Mouse (Mus musculus) heart, embryonic 16.5 days (tissue): ENCODE data around the gene Gm20671. TPM values are rescaled to one million over a fixed set of nuclear protein-coding genes. Genes with fewer than 3 reads are reported as not detected.
"Not testable (repeated sequence)": the region's sequence is repeated elsewhere in the genome, so short reads cannot be mapped to it uniquely, and the experiment has no call there.

Experiments used
- ATAC-seq: fragments of 200-750 bp; cut with Nextera tagmentation; replicated peaks from 2 replicates; pipeline ENCODE4 v1.8.0; 2017; ENCODE audit warnings: moderate number of reproducible peaks; ENCODE audit not compliant: insufficient read depth, low FRiP score; ENCODE audit errors: extremely low read depth
- H3K27ac ChIP-seq: fragments of 300-500 bp; sonication (generic); 2 replicates; pipeline ENCODE4 v1.5.1; 2014; ENCODE audit warnings: mild to moderate bottlenecking, low read length, control low read depth, moderate library complexity
- H3K27me3 ChIP-seq: fragments of 300-500 bp; sonication (generic); 2 replicates; pipeline ENCODE4 v1.6.1; 2014; ENCODE audit warnings: low read length, mixed read lengths; ENCODE audit not compliant: control insufficient read depth, insufficient read depth
- H3K36me3 ChIP-seq: fragments of 300-500 bp; sonication (generic); 2 replicates; pipeline ENCODE4 v1.6.1; 2014; ENCODE audit not compliant: control insufficient read depth, insufficient read depth
- H3K4me1 ChIP-seq: fragments of 300-500 bp; sonication (generic); 2 replicates; pipeline ENCODE4 v1.6.1; 2014; ENCODE audit warnings: low read length, mixed read lengths; ENCODE audit not compliant: control insufficient read depth, insufficient read depth
- H3K4me2 ChIP-seq: fragments of 300-500 bp; sonication (generic); 2 replicates; pipeline ENCODE4 v1.6.1; 2014; ENCODE audit warnings: low read depth, mild to moderate bottlenecking, control low read depth, low read length
- H3K4me3 ChIP-seq: fragments of 300-500 bp; sonication (generic); 2 replicates; pipeline ENCODE4 v1.5.1; 2014; ENCODE audit warnings: mild to moderate bottlenecking, control low read depth, low read length
- H3K9ac ChIP-seq: fragments of 300-500 bp; sonication (generic); 2 replicates; pipeline ENCODE4 v1.6.1; 2014; ENCODE audit warnings: low read length, control low read depth
- H3K9me3 ChIP-seq: fragments of 300-500 bp; sonication (generic); replicated peaks from 2 replicates; pipeline ENCODE4 v1.6.1; 2016; ENCODE audit warnings: low read length; ENCODE audit not compliant: control insufficient read depth
- WGBS: fragments of 180-500 bp; shearing (Covaris S2); extraction: QIAGEN DNeasy Blood & Tissue Kit; methylation state at CpG from one replicate; pipeline ENCODE4 v1.1.7; 2014; 5-methylcytosine and 5-hydroxymethylcytosine counted together
- polyA plus RNA-seq: library from polyadenylated mRNA; unstranded; fragments of >200 nt; fragmentation: Nextera tagmentation; extraction: Ambion mirVana; gene quantifications from 2 replicates; pipeline ENCODE4 v1.2.1, GENCODE M21; 2015

Gene Gm20671
- not detected in 2 replicates for polyA plus RNA-seq

DNA sequence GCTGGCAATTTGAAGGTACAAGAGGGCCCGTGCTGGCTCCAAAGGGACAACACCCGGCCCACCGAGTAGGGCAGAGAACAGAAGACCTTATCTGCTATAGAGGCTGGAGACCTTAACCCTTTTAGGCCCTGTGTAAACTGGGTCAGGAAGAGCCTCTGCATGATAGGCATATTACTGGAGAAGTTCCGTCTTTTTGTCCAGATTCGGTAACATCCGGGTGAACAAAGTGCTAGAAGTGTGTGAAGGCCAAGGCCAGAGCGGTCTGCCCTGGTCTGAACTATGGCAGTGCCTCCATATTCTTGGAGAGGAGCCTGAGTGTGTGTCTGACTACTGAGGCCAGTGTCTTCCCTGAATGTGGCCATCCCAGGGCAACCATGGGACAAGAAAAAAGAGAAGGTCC is at the start of gene Gm20671:
Gene Gm20671 (minus strand): TSS at position 101 of the 400 bp plus-strand sequence.
- Histone ChIP-seq H3K27ac (no peak within 1 kb of the TSS), H3K4me3 (no peak within 1 kb of the TSS), H3K27me3 (no peaks in the 10 kb centered on the region), H3K36me3 (peaks cover 35% of the 10 kb centered on the region), H3K4me2 (no peak within 1 kb of the TSS), H3K9me3 (no peaks in the 10 kb centered on the region), H3K9ac (no peak within 1 kb of the TSS), H3K4me1 (no peaks in the 10 kb centered on the region)
- 73% methylated on average over 7 of the region's 7 CpGs for WGBS
- ATAC-seq = no peak

GRCm38 (mm10) chr5:32872346-32872745 is 45.4 kb upstream of the Gm20671 start:
- H3K9ac ChIP-seq = no peak overlapping the region
- H3K27me3 ChIP-seq = no peaks in the 10 kb centered on the region
- no peak overlapping the region for H3K4me3 ChIP-seq
- 94% methylated on average over 5 of the region's 5 CpGs for WGBS
- ATAC-seq = no peak
- H3K4me1 ChIP-seq = no peaks in the 10 kb centered on the region
- no peak overlapping the region for H3K4me2 ChIP-seq
- no peaks in the 10 kb centered on the region for H3K9me3 ChIP-seq
- peaks cover 25% of the 10 kb centered on the region for H3K36me3 ChIP-seq
- no peak overlapping the region for H3K27ac ChIP-seq

GRCm38 (mm10) chr5:32869389-32870024 is 42.6 kb upstream of the Gm20671 start:
- 96% methylated on average over 5 of the region's 5 CpGs for WGBS
- no peak for ATAC-seq
- H3K36me3 ChIP-seq = peaks cover 17% of the 10 kb centered on the region

DNA sequence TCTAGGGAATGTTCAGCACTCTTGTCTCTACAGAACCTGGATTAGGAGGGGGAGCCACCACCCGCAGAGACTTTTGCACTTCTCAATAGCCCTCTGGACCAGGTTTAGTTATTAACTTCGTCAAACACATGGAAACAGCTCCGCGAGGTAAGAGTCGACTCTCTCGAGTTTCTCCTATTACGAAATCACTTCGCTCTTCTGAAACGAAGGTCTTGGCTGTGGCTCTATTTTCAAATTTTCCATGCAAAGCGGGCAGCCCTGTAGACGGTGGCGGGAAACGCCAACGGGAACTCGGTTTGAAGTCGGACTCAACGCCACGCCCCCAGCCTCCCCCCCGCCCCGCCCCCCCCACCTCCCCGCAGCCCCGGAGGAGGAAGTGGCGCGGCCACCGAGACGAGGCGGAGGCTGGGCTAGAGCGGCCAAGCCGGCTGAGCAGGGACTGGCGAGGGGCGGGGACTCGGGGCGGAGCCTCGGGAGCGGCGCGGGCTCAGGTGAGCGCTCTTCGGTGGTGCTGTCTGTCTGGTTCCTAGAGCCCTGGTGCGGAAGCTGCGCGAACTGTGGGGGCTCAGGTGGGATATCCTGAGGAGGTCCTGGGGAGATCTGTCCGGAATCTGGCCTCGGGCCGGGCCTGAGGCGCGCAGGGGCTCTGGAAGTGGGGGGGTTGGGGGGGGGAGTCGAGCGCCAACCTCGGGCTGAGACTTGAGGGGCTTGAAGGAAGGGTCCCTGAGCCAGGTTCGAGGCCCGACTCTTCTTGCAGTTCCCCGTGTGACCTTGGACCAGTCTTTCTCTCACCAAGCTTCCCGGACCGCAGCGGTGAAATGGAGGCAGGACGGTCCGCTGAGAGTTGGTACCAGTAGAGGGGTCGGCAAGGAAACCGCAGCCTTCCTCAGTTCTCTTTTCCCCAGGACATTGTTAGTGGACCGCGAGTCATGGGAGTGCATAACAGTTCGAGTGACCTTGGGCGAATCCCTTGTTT is 36.6 kb upstream of the Gm20671 start, which contains the start of gene Depdc5:
Gene Depdc5 (plus strand): TSS at position 449 of the 976 bp plus-strand sequence.
- Histone ChIP-seq H3K9ac (peak within 1 kb of the TSS; percentile 84), H3K9me3 (no peaks in the 10 kb centered on the region), H3K4me3 (peak within 1 kb of the TSS; percentile 76), H3K4me2 (peak within 1 kb of the TSS; percentile 76), H3K27me3 (no peaks in the 10 kb centered on the region), H3K36me3 (peaks cover 8% of the 10 kb centered on the region; the same call in 1 of the 2 replicates), H3K27ac (peak within 1 kb of the TSS; percentile 86), H3K4me1 (peaks cover 8% of the 10 kb centered on the region)
- ATAC-seq = peak; percentile 98
- under 1% methylated on average over 59 of the region's 64 CpGs for WGBS

More at GRCm38 (mm10) chr5:32869389-32870024, 42.6 kb upstream of the Gm20671 start:
- Histone ChIP-seq H3K27ac (no peak overlapping the region), H3K27me3 (no peaks in the 10 kb centered on the region), H3K9me3 (no peaks in the 10 kb centered on the region), H3K4me2 (no peak overlapping the region), H3K4me1 (peaks cover 3% of the 10 kb centered on the region), H3K4me3 (no peak overlapping the region), H3K9ac (no peak overlapping the region)

DNA sequence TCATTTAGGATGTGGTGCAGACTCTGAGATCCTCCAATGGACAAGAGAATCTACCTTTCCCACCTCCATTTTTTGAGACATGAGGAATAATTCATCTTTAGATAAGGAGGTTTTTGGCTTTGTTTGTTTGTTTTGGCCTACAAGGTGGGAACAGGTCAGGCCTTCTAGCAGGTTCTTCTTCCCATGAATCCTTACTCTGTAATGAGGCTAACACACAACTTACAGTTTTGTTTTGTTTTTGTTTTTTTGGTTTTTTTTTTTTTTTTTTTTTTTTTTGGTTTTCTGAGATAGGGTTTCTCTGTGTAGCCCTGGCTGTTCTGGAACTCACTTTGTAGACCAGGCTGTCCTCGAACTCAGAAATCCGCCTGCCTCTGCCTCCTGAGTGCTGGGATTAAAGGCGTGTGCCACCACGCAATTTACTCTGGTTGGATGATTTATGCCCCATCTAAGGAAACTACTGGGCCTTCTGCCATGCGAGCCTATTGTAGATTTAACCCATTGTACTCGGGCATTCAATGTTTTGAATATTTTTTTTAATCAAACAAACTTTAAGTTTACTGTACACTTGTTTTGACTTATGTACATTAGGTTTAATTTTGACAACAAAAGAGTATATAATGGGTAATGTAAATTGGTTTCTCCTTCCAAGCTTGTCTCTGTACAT is 35.7 kb upstream of the Gm20671 start:
- ATAC-seq = no peak
- H3K4me1 ChIP-seq = peaks cover 8% of the 10 kb centered on the region
- H3K36me3 ChIP-seq = peaks cover under 1% of the 10 kb centered on the region; the same call in 1 of the 2 replicates
- no peak overlapping the region; the same call in 1 of the 2 replicates for H3K4me3 ChIP-seq
- H3K4me2 ChIP-seq = peak overlapping the region; percentile 75
- no peaks in the 10 kb centered on the region for H3K9me3 ChIP-seq
- no peak overlapping the region for H3K27ac ChIP-seq
- 71% methylated on average over 6 of the region's 6 CpGs for WGBS
- H3K9ac ChIP-seq = no peak overlapping the region; the same call in 1 of the 2 replicates
- H3K27me3 ChIP-seq = no peaks in the 10 kb centered on the region

DNA sequence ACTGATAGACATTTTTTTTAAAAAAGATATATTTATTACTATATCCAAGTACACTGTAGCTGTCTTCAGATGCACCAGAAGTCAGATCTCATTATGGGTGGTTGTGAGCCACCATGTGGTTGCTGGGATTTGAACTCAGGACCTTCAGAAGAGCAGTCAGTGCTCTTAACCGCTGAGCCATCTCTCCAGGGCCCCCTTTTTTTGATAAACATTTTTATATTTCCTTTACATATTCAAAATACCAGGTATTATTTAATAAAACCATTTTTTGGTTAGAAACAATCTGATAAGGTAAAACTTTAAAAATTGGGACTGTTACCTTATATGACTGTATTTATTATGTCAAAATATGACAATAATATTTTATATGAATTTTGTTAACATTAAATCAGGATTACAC is 34.2 kb upstream of the Gm20671 start:
- H3K9me3 ChIP-seq = no peaks in the 10 kb centered on the region
- H3K4me3 ChIP-seq = no peak overlapping the region
- no peak for ATAC-seq

GRCm38 (mm10) chr5:32857781-32858220 is 30.9 kb upstream of the Gm20671 start:
- WGBS = 4% methylated on average over 6 of the region's 6 CpGs
- H3K4me2 ChIP-seq = peak overlapping the region; percentile 79
- H3K4me1 ChIP-seq = peaks cover 15% of the 10 kb centered on the region
- H3K9ac ChIP-seq = peak overlapping the region; percentile 72
- no peaks in the 10 kb centered on the region for H3K36me3 ChIP-seq
- H3K27ac ChIP-seq = 0 out of 2 replicates have a peak overlapping the region, but pooled peaks have one; percentile 27
- no peaks in the 10 kb centered on the region for H3K27me3 ChIP-seq
- no peaks in the 10 kb centered on the region for H3K9me3 ChIP-seq
- no peak for ATAC-seq
- H3K4me3 ChIP-seq = peak overlapping the region; percentile 63

More for the DNA sequence above, 34.2 kb upstream of the Gm20671 start:
- Histone ChIP-seq H3K4me2 (no peak overlapping the region), H3K27ac (no peak overlapping the region), H3K9ac (no peak overlapping the region), H3K36me3 (no peaks in the 10 kb centered on the region), H3K4me1 (peaks cover 11% of the 10 kb centered on the region), H3K27me3 (no peaks in the 10 kb centered on the region)
- 86% methylated on average over 1 of the region's 1 CpGs for WGBS

DNA sequence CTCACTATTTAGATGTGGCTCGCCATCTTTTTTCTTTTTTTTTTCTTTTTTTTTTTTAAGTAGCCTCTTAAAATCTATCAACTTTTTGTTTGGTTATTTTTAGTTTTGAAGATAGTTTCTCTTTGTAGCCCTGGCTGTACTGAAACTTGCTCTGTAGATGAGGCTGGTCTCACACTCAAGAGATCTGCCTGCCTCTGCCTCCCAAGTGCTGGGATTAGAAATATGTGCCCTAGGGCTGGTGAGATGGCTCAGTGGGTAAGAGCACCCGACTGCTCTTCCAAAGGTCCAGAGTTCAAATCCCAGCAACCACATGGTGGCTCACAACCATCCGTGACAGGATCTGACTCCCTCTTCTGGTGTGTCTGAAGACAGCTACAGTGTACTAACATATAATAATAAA is 28.4 kb upstream of the Gm20671 start:
- not testable (repeated sequence) for H3K27me3 ChIP-seq, H3K9ac ChIP-seq, H3K4me2 ChIP-seq, ATAC-seq, H3K4me3 ChIP-seq, H3K27ac ChIP-seq, H3K9me3 ChIP-seq, H3K36me3 ChIP-seq
- peaks cover 28% of the 10 kb centered on the region for H3K4me1 ChIP-seq
- 91% methylated on average over 2 of the region's 3 CpGs for WGBS
